Mouse (Mus musculus): ENCODE measurements around the gene Vmn1r28.
"Not testable (repeated sequence)": the region's sequence is repeated elsewhere in the genome, so short reads cannot be mapped to it uniquely, and the experiment has no call there.

The Vmn1r28 gene

GRCm38 (mm10) chr6:58261737-58262136 lies at the start of gene Vmn1r28:
Vmn1r28 (plus strand) TSS chr6:58262037.
- CTCF ChIA-PET, result no interaction called here

GRCm38 (mm10) chr6:58216119-58216518 lies 45.7 kb upstream of the Vmn1r28 start:
- CTCF ChIA-PET, result no interaction called here

DNA sequence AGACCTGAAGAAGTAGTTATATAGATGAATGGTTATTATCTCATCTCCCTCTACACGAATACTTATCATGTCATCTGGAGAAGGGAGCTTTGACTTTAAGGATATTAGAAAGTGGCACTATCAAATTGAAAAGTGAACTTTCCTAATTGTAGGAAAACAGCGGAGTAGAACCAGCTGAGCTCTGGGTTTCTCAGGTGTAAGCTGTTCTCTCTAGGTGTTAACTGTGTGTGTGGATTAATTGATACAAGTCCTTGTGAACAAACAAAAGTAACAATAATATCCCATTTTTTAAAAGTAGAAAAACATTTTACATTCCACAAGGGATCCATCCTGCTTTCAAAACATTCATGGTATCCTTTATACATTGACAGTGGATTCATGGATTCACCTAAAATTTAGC lies 43.1 kb upstream of the Vmn1r28 start, which contains the start of gene Vmn1r27:
Vmn1r27 (minus strand) TSS at position 101 of the 400 bp plus-strand sequence.
- CTCF ChIA-PET, result interaction anchor here (0.7 kb wide), 1 partner anchor 13 kb away, joined by 16 read pairs; no protein-coding TSS in a partner anchor

DNA sequence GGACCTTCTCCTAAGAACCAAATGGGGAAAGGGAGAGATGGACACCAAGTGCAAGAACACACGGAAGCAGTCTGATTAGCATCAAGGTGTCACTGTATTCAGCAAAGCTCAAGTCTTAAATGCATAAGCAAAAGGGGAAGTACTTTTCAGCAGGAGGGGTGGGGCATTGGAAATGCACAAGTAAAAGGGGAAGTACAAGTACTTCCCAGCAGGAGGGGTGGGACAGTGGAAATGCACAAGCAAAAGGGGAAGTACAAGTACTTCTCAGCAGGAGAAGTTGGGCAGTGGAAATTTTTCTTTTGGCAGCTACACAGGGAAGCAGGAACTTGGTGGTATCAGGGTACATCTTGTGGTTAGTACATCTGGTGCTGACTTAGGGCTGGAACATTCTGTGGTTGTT lies 17.8 kb downstream of the Vmn1r28 start:
- CTCF ChIA-PET, result not testable (repeated sequence)

- CTCF ChIA-PET, result no interaction called here
Observed at GRCm38 (mm10) chr6:58292201-58292600, 30.4 kb downstream of the Vmn1r28 start.

DNA sequence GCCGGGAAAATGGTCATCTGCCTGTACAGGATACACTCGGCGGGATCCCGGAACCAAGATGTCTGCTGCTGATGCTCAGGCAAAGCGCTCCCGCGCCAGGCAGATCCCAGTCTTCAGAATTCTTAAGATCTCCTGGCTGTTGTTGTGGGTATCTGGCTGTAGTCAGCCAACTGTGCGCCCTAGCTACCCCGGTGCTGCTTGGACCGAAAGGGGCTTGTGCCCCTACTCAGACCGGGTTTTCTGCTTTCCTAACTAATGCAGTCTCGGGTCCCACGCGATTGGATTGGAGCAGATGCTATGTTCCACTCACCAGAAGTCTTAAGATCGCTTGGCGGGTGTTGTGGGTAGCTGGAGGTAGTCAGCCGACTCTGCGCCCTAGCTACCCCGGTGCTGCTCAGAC lies 36.7 kb downstream of the Vmn1r28 start:
- CTCF ChIA-PET, result not testable (repeated sequence)

DNA sequence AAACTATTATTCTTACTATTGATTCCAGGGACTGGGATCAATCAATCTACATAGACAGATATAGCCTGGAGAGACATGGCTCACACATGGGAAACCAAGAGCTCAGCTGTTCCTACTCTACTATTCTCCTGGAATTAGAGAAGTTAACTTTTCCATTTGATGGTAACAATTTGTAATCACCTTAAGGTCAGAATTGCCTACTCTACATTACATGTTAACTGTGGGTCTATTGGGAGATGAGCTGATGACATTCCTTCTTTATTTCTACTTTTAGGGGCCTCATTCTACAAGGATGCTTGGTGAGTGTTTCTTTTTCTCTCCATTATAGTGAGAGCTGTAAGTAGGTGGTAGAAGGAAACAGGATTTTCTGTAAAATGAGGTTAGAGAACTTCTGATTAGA lies 39.4 kb downstream of the Vmn1r28 start, which contains the start of gene Vmn1r29:
Vmn1r29 (plus strand) TSS at position 301 of the 400 bp plus-strand sequence.
- CTCF ChIA-PET, result no interaction called here
